Mouse (Mus musculus): ENCODE measurements at regions not wholly inside any gene's neighbourhood (a gene's known extent, or its start where the extent isn't known, plus 50 kb on each side); places are given as distances from the start of the nearest gene placed in this dataset.

- Histone ChIP-seq H3K4me3 (replicated peaks; ENCODE audit: low read length) (no peak overlapping the region), H3K4me2 (replicated peaks) (no peak overlapping the region), H3K9me3 (ENCODE audit: control insufficient read depth, low read length) (no peaks in the 10 kb centered on the region), H3K27me3 (ENCODE audit: control insufficient read depth, insufficient read depth, low read length) (no peaks in the 10 kb centered on the region), H3K4me1 (replicated peaks; ENCODE audit: control insufficient read depth, insufficient read depth, low read length) (peaks cover 7% of the 10 kb centered on the region), H3K36me3 (replicated peaks; ENCODE audit: control insufficient read depth, insufficient read depth) (no peaks in the 10 kb centered on the region), H3K9ac (no peak overlapping the region), H3K27ac (no peak overlapping the region)
- DNase-seq (ENCODE audit: low spot score) (no peak), ATAC-seq (ENCODE audit: low FRiP score) (no peak)
- WGBS, result 69% methylated on average over 8 of the region's 8 CpGs
Observed at GRCm38 (mm10) chr1:61378240-61378639, 260.4 kb upstream of the Pard3b start.

GRCm38 (mm10) chr1:61379771-61380517 lies 258.7 kb upstream of the Pard3b start:
- ATAC-seq (ENCODE audit: low FRiP score), result no peak; the same call in 1 of the 2 replicates

GRCm38 (mm10) chr1:61387587-61387986 lies 251.0 kb upstream of the Pard3b start:
- no peak for ATAC-seq (ENCODE audit: low FRiP score)
- no peaks in the 10 kb centered on the region for H3K4me1 ChIP-seq (replicated peaks; ENCODE audit: control insufficient read depth, insufficient read depth, low read length)

More at GRCm38 (mm10) chr1:61379771-61380517, 258.7 kb upstream of the Pard3b start:
- no peak for DNase-seq (ENCODE audit: low spot score)
- Histone ChIP-seq H3K9me3 (ENCODE audit: control insufficient read depth, low read length) (no peaks in the 10 kb centered on the region), H3K9ac (no peak overlapping the region), H3K4me3 (replicated peaks; ENCODE audit: low read length) (no peak overlapping the region), H3K27ac (no peak overlapping the region), H3K27me3 (ENCODE audit: control insufficient read depth, insufficient read depth, low read length) (no peaks in the 10 kb centered on the region), H3K4me1 (replicated peaks; ENCODE audit: control insufficient read depth, insufficient read depth, low read length) (peaks cover 7% of the 10 kb centered on the region), H3K4me2 (replicated peaks) (no peak overlapping the region), H3K36me3 (replicated peaks; ENCODE audit: control insufficient read depth, insufficient read depth) (no peaks in the 10 kb centered on the region)
- whole genome bisulfite sequencing, result 55% methylated on average over 21 of the region's 21 CpGs

DNA sequence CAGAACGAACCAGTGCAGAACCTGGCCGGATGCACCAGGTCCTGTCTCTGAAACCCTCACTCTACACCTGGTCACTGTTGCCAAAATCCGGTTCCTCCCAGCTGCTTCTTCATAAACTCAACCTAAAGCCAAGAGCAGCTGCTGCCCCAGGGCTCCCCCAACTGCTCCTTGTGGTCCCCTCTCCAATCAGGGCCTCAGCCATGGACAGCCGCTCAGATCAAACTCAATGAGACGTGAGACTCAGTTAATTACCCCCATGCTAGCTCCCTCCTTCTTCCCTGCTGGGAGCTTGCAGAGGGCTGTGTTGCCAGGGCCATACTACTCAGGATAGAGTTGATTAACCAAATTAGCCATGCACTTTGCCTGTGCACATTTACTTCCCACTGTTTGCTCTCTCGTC lies 240.8 kb upstream of the Pard3b start:
- Histone ChIP-seq H3K27me3 (ENCODE audit: control insufficient read depth, insufficient read depth, low read length) (no peaks in the 10 kb centered on the region), H3K4me2 (replicated peaks) (no peak overlapping the region), H3K4me3 (replicated peaks; ENCODE audit: low read length) (no peak overlapping the region), H3K36me3 (replicated peaks; ENCODE audit: control insufficient read depth, insufficient read depth) (no peaks in the 10 kb centered on the region), H3K9ac (no peak overlapping the region), H3K4me1 (replicated peaks; ENCODE audit: control insufficient read depth, insufficient read depth, low read length) (no peaks in the 10 kb centered on the region), H3K9me3 (ENCODE audit: control insufficient read depth, low read length) (0 out of 2 replicates have a peak, but pooled peaks cover 3% of the 10 kb centered on the region), H3K27ac (no peak overlapping the region)
- ATAC-seq (ENCODE audit: low FRiP score) (peak; percentile 43; the same call in 1 of the 2 replicates), DNase-seq (ENCODE audit: low spot score) (no peak)
- WGBS, result 40% methylated on average over 6 of the region's 6 CpGs

More at GRCm38 (mm10) chr1:61387587-61387986, 251.0 kb upstream of the Pard3b start:
- H3K9ac ChIP-seq, result no peak overlapping the region
- no peaks in the 10 kb centered on the region for H3K27me3 ChIP-seq (ENCODE audit: control insufficient read depth, insufficient read depth, low read length)
- WGBS, result 63% methylated on average over 4 of the region's 4 CpGs
- H3K36me3 ChIP-seq (replicated peaks; ENCODE audit: control insufficient read depth, insufficient read depth), result no peaks in the 10 kb centered on the region
- H3K4me2 ChIP-seq (replicated peaks), result no peak overlapping the region
- no peaks in the 10 kb centered on the region for H3K9me3 ChIP-seq (ENCODE audit: control insufficient read depth, low read length)
- H3K4me3 ChIP-seq (replicated peaks; ENCODE audit: low read length), result no peak overlapping the region
- DNase-seq (ENCODE audit: low spot score), result no peak
- no peak overlapping the region for H3K27ac ChIP-seq

DNA sequence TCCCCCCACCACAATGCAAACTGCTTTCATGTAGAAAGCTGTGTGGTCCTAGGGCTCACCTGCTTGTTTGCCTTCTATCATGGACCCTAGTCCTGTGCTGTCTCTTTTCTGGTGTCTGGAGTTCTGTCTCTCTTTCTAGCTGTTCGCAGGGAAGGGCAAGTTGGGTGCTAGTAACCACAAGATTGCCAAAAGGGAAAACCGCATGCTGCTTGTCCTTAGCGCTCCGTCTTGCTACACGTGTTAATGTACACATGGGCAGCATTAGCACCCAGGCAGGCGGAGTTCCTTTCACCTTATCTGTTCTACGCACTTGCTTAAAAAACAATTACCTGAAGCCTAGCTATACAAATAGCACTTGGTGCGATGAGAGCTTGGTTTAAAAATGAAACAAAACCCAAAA lies 236.3 kb upstream of the Pard3b start:
- H3K4me3 ChIP-seq (replicated peaks; ENCODE audit: low read length), result no peak overlapping the region
- H3K27ac ChIP-seq, result no peak overlapping the region
- ATAC-seq (ENCODE audit: low FRiP score), result no peak
- 0 out of 2 replicates have a peak, but pooled peaks cover 3% of the 10 kb centered on the region for H3K9me3 ChIP-seq (ENCODE audit: control insufficient read depth, low read length)
- no peak overlapping the region for H3K4me2 ChIP-seq (replicated peaks)
- no peak for DNase-seq (ENCODE audit: low spot score)
- no peaks in the 10 kb centered on the region for H3K36me3 ChIP-seq (replicated peaks; ENCODE audit: control insufficient read depth, insufficient read depth)
- 76% methylated on average over 8 of the region's 8 CpGs for WGBS
- no peak overlapping the region for H3K9ac ChIP-seq
- H3K27me3 ChIP-seq (ENCODE audit: control insufficient read depth, insufficient read depth, low read length), result no peaks in the 10 kb centered on the region
- H3K4me1 ChIP-seq (replicated peaks; ENCODE audit: control insufficient read depth, insufficient read depth, low read length), result no peaks in the 10 kb centered on the region

GRCm38 (mm10) chr1:61407201-61407600 lies 231.4 kb upstream of the Pard3b start:
- 15% methylated on average over 9 of the region's 9 CpGs for WGBS
- Histone ChIP-seq H3K9ac (no peak overlapping the region), H3K9me3 (ENCODE audit: control insufficient read depth, low read length) (no peaks in the 10 kb centered on the region), H3K27ac (no peak overlapping the region), H3K36me3 (replicated peaks; ENCODE audit: control insufficient read depth, insufficient read depth) (no peaks in the 10 kb centered on the region), H3K4me3 (replicated peaks; ENCODE audit: low read length) (no peak overlapping the region), H3K4me2 (replicated peaks) (no peak overlapping the region), H3K4me1 (replicated peaks; ENCODE audit: control insufficient read depth, insufficient read depth, low read length) (no peaks in the 10 kb centered on the region; the same call in 1 of the 2 replicates), H3K27me3 (ENCODE audit: control insufficient read depth, insufficient read depth, low read length) (no peaks in the 10 kb centered on the region)
- no peak for DNase-seq (ENCODE audit: low spot score)
- peak; percentile 55; the same call in 1 of the 2 replicates for ATAC-seq (ENCODE audit: low FRiP score)

DNA sequence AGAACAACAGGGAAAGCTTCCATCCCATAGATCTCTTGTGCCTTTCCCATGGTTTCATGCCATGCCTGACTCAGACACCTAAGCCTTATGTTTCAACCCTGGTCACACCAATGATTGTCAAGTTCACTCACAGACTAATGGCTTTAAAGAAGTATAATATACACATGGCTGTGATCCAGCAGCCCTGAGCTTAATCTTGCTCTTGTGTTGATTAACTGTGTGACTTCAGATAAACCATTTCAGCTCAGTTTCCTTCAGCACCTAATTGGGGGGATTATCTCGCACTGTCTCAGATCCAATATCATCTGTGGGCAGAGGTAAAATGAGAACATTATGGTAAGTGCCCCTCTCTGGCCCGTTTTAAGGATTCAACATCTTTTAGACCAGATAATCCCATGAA lies 223.9 kb upstream of the Pard3b start:
- Histone ChIP-seq H3K27me3 (ENCODE audit: control insufficient read depth, insufficient read depth, low read length) (no peaks in the 10 kb centered on the region), H3K36me3 (replicated peaks; ENCODE audit: control insufficient read depth, insufficient read depth) (no peaks in the 10 kb centered on the region), H3K4me3 (replicated peaks; ENCODE audit: low read length) (no peak overlapping the region), H3K9ac (no peak overlapping the region), H3K9me3 (ENCODE audit: control insufficient read depth, low read length) (no peaks in the 10 kb centered on the region), H3K27ac (no peak overlapping the region), H3K4me1 (replicated peaks; ENCODE audit: control insufficient read depth, insufficient read depth, low read length) (peaks cover 15% of the 10 kb centered on the region), H3K4me2 (replicated peaks) (no peak overlapping the region)
- 79% methylated on average over 2 of the region's 2 CpGs for WGBS
- no peak for ATAC-seq (ENCODE audit: low FRiP score)
- DNase-seq (ENCODE audit: low spot score), result no peak

DNA sequence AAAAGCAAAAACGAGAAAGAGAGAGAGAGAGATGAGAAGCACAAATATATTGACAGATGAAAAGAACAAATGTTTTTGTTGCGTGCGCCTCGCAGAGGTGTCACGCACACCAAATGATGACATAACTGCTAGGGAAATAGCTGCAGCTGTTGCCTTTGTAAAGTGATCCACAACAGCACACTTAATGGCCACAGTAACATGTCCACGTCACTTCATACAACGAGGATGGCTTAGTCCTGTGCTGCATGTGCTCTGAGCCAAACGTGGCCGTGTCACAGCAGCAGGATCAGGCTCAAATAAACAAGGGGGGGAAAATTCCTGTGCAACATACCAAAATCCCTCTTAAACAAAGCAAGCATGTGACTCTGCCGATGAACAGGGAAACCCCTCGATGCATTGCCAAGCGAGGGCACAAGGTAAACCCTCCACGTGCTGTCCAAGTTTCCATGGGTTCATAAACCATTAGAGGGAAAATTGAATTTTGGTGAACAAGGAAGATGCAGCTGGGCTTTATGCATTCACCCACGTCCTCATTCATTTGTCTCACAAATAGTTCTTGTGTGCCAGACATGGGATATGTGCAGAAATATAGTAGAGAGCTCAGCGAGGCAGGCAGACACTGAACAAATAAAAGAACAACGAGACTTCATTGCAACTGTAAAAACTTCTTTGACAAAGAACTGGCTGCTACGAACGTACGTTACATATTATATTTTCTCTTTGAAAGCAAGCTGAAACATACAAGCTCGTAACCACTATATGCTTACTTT lies 223.0 kb upstream of the Pard3b start:
- Histone ChIP-seq H3K9ac (no peak overlapping the region), H3K9me3 (ENCODE audit: control insufficient read depth, low read length) (no peaks in the 10 kb centered on the region), H3K36me3 (replicated peaks; ENCODE audit: control insufficient read depth, insufficient read depth) (no peaks in the 10 kb centered on the region), H3K4me3 (replicated peaks; ENCODE audit: low read length) (no peak overlapping the region), H3K27ac (no peak overlapping the region), H3K4me2 (replicated peaks) (no peak overlapping the region), H3K27me3 (ENCODE audit: control insufficient read depth, insufficient read depth, low read length) (no peaks in the 10 kb centered on the region), H3K4me1 (replicated peaks; ENCODE audit: control insufficient read depth, insufficient read depth, low read length) (peaks cover 19% of the 10 kb centered on the region)
- ATAC-seq (ENCODE audit: low FRiP score) (no peak), DNase-seq (ENCODE audit: low spot score) (no peak)
- WGBS, result 67% methylated on average over 20 of the region's 20 CpGs

GRCm38 (mm10) chr1:61418396-61418795 lies 220.2 kb upstream of the Pard3b start:
- Histone ChIP-seq H3K36me3 (replicated peaks; ENCODE audit: control insufficient read depth, insufficient read depth) (no peaks in the 10 kb centered on the region), H3K4me1 (replicated peaks; ENCODE audit: control insufficient read depth, insufficient read depth, low read length) (peaks cover 19% of the 10 kb centered on the region), H3K9me3 (ENCODE audit: control insufficient read depth, low read length) (no peaks in the 10 kb centered on the region), H3K4me3 (replicated peaks; ENCODE audit: low read length) (no peak overlapping the region), H3K27ac (peak overlapping the region; percentile 69), H3K9ac (no peak overlapping the region), H3K27me3 (ENCODE audit: control insufficient read depth, insufficient read depth, low read length) (no peaks in the 10 kb centered on the region), H3K4me2 (replicated peaks) (no peak overlapping the region)
- ATAC-seq (ENCODE audit: low FRiP score) (no peak), DNase-seq (ENCODE audit: low spot score) (no peak)
- 54% methylated on average over 5 of the region's 5 CpGs for WGBS

Data from hindbrain, embryonic 14.5 days (tissue).